Mouse (Mus musculus): ENCODE data around the gene Hspa2. TPM values are rescaled to one million over a fixed set of nuclear protein-coding genes. Genes with fewer than 3 reads are reported as not detected.

Hspa2 gene
- 9.6 to 13.4 TPM (median 12.7 TPM) in 4 replicates for total RNA-seq (2023; ENCODE audit: inconsistent age)

GRCm38 (mm10) chr12:76403886-76404537 lies at the start of gene Hspa2:
Gene Hspa2 (plus strand): TSS chr12:76404176.

GRCm38 (mm10) chr12:76369206-76369977 lies 34.6 kb upstream of the Hspa2 start, which contains the start of gene Zbtb25:
Gene Zbtb25 (minus strand): TSS chr12:76369602.

GRCm38 (mm10) chr12:76369978-76370830 lies 33.8 kb upstream of the Hspa2 start, which contains the start of gene Zbtb1:
Gene Zbtb1 (plus strand): TSS chr12:76370266.

GRCm38 (mm10) chr12:76417433-76417854 lies 13.5 kb downstream of the Hspa2 start, which contains the start of gene Ppp1r36:
Gene Ppp1r36 (plus strand): TSS chr12:76417538.

Other genes with a start within 250 kb of the Hspa2 start
- 0.15 to 0.22 TPM (median 0.18 TPM) in 3 of 4 replicates, not detected in the other for gene Esr2, start 226.9 kb upstream of the Hspa2 start, total RNA-seq (2023; ENCODE audit: inconsistent age)
- 1.1 to 1.7 TPM (median 1.4 TPM) in 4 replicates for gene Tex21, start 157.4 kb upstream of the Hspa2 start, total RNA-seq (2023; ENCODE audit: inconsistent age)
- gene Mthfd1, start 148.9 kb upstream of the Hspa2 start, total RNA-seq (2023; ENCODE audit: inconsistent age), result 50.5 to 64.3 TPM (median 58.9 TPM) in 4 replicates
- 1.5 to 2.7 TPM (median 2.1 TPM) in 4 replicates for gene Akap5, start 79.3 kb upstream of the Hspa2 start, total RNA-seq (2023; ENCODE audit: inconsistent age)
- 35.4 to 41.0 TPM (median 37.8 TPM) in 4 replicates for gene Zbtb25, start 34.6 kb upstream of the Hspa2 start, total RNA-seq (2023; ENCODE audit: inconsistent age)
- gene Zbtb1, start 33.9 kb upstream of the Hspa2 start, total RNA-seq (2023; ENCODE audit: inconsistent age), result 14.8 to 16.1 TPM (median 15.6 TPM) in 4 replicates
- gene Ppp1r36, start 13.4 kb downstream of the Hspa2 start, total RNA-seq (2023; ENCODE audit: inconsistent age), result 0.61 TPM in 1 of 4 replicates, not detected in the others
- gene Plekhg3, start 126.7 kb downstream of the Hspa2 start, total RNA-seq (2023; ENCODE audit: inconsistent age), result 26.9 to 29.8 TPM (median 29.0 TPM) in 4 replicates

Measured in B cell, adult (primary cell).